Mouse (Mus musculus) stomach, postnatal 0 days (tissue): ENCODE measurements at regions not wholly inside any gene's neighbourhood (a gene's known extent, or its start where the extent isn't known, plus 50 kb on each side); places are given as distances from the start of the nearest gene placed in this dataset.
A peak's percentile ranks its signal among the peaks of the same experiment; 100 is the strongest.

Experiments used
- CTCF ChIP-seq: IDR thresholded peaks from 2 replicates; pipeline ENCODE4 v1.5.1; 2016; ENCODE audit warnings: antibody characterized with exemption, low read depth, mild to moderate bottlenecking, moderate library complexity
- EP300 ChIP-seq: optimal IDR thresholded peaks from 2 replicates; pipeline ENCODE3; 2016; ENCODE audit warnings: antibody characterized with exemption

DNA sequence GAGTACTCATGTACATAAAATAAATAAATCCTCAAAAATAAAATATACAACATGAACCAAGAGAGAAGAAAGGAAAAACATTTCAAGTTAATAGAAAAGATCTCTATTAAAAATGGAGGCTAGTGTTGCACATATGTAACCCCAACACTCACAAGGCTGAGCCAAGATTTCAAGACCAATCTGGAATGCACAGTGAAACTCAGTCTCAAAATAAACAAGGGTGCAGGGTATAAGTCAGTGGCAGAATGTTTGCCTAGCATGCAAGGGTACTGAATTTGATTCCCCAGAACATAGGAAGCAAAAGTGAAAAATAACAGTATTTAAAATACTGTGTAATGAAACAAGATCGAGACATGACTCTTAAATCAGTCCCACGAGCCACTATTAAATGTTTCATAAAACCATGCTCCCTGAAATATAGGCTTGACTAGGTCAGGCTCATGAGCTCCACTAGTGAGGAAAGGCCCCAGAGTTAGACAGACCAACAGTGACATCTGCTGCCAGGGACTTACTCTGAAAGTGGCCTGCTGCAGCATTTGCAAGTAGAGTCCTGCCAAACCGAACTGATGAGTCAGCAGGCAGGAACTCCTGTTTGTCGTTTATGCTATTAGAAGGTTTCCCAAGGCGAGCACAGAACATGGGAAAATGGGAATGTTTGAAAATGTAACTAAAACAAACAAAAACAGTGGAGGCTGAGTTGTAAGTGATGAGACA lies 122.4 kb upstream of the Wdr75 start:
- peak; percentile 82 for TF ChIP-seq CTCF
- TF ChIP-seq EP300: peak; percentile 10
